Mouse (Mus musculus): ENCODE data around the gene Atp11a. TPM values are rescaled to one million over a fixed set of nuclear protein-coding genes. Genes with fewer than 3 reads are reported as not detected.
A peak's percentile ranks its signal among the peaks of the same experiment; 100 is the strongest.

The Atp11a gene
- total and polyA plus RNA-seq, 2 experiments from 2014 or later: 10.5 to 36.1 TPM

- H3K4me1 ChIP-seq (ENCODE audit: insufficient read depth): no peaks in the 10 kb centered on the region
- no peak overlapping the region for H3K27ac ChIP-seq (ENCODE audit: low read depth, low read length)
- no peak overlapping the region for H3K4me2 ChIP-seq (ENCODE audit: low read depth)
- no peak overlapping the region for H3K4me3 ChIP-seq (ENCODE audit: low read depth, low read length)
- no peak for DNase-seq
- no peaks in the 10 kb centered on the region for H3K9me3 ChIP-seq (ENCODE audit: low read length)
- 87% methylated on average over 13 of the region's 13 CpGs for WGBS
- no peak overlapping the region for H3K9ac ChIP-seq
- H3K36me3 ChIP-seq (ENCODE audit: insufficient read depth): no peaks in the 10 kb centered on the region
- no peak for ATAC-seq
- no peaks in the 10 kb centered on the region for H3K27me3 ChIP-seq (ENCODE audit: insufficient read depth, low read length)
- no peak for TF ChIP-seq CTCF (IDR thresholded peaks at IDR 0.05; ENCODE audit: low read depth)
Measured at GRCm38 (mm10) chr8:12903790-12904415, 147.1 kb downstream of the Atp11a start.

DNA sequence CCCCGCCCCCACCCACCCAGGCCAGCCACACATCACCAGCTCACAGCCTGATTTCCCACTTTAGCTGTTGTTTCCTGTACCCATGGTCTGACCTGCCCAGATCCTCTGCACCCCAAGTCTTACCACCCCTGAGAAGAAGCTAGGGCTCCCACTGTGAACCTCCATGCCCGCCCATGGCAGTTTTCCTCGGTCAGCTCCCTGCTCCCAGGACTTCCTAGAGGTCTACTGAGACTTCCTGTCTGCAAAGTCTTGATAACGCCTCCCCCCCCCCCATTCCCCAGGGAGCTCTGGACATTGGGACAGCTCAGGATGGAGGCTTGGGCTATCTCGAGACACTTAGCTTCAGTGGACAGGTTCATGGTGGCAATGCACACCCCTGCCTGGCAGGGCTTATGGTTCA lies 148.3 kb downstream of the Atp11a start:
- WGBS: 96% methylated on average over 5 of the region's 5 CpGs

DNA sequence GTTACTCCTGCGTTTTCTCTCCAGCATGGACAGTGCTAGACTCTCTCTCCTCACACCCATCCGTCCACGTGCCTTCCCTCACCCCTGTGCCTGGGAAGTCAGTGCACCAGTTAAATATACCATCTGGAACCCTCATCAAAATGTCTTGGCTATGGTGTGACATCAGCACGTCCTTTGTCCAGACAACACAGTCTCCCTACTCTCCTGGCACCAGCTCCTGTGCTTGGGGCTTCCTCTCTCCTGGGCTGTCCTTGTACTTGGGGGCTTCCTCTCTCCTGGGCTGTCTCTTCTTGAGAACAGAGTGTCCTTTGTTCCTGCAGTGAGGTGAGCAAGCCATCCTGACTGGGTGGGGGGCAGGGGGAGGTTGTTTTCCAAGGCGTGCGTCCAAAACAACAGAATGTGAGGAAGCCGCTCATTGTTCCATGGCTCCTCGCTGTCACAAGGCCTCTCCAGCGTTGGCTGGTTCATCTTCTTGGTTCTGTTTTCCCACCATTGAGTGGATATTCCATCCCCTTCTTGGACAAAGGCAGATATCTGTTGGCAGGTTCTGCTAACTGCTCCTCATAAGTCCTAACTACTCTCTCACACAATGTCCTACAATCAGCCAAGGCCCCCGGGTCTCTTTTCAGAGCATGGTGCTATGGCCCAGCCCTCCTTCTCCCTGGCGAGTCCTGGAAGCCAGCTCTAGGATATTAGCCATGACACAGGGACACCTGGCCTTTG lies 148.9 kb downstream of the Atp11a start:
- ATAC-seq: peak; percentile 16; the same call in 1 of the 2 replicates
- Histone ChIP-seq H3K4me1 (ENCODE audit: insufficient read depth) (no peaks in the 10 kb centered on the region), H3K9ac (no peak overlapping the region), H3K36me3 (ENCODE audit: insufficient read depth) (no peaks in the 10 kb centered on the region), H3K4me3 (ENCODE audit: low read depth, low read length) (no peak overlapping the region), H3K27ac (ENCODE audit: low read depth, low read length) (no peak overlapping the region), H3K9me3 (ENCODE audit: low read length) (no peaks in the 10 kb centered on the region), H3K4me2 (ENCODE audit: low read depth) (no peak overlapping the region), H3K27me3 (ENCODE audit: insufficient read depth, low read length) (no peaks in the 10 kb centered on the region)
- WGBS: 65% methylated on average over 11 of the region's 11 CpGs
- no peak for TF ChIP-seq CTCF (IDR thresholded peaks at IDR 0.05; ENCODE audit: low read depth)
- no peak for DNase-seq

More for the DNA sequence above, 148.3 kb downstream of the Atp11a start:
- no peaks in the 10 kb centered on the region for H3K36me3 ChIP-seq (ENCODE audit: insufficient read depth)
- H3K4me2 ChIP-seq (ENCODE audit: low read depth): no peak overlapping the region
- H3K4me1 ChIP-seq (ENCODE audit: insufficient read depth): no peaks in the 10 kb centered on the region
- no peak overlapping the region for H3K27ac ChIP-seq (ENCODE audit: low read depth, low read length)
- no peak for ATAC-seq
- H3K9me3 ChIP-seq (ENCODE audit: low read length): no peaks in the 10 kb centered on the region
- no peak overlapping the region for H3K4me3 ChIP-seq (ENCODE audit: low read depth, low read length)
- no peaks in the 10 kb centered on the region for H3K27me3 ChIP-seq (ENCODE audit: insufficient read depth, low read length)
- no peak for DNase-seq
- H3K9ac ChIP-seq: no peak overlapping the region
- TF ChIP-seq CTCF (IDR thresholded peaks at IDR 0.05; ENCODE audit: low read depth): no peak

DNA sequence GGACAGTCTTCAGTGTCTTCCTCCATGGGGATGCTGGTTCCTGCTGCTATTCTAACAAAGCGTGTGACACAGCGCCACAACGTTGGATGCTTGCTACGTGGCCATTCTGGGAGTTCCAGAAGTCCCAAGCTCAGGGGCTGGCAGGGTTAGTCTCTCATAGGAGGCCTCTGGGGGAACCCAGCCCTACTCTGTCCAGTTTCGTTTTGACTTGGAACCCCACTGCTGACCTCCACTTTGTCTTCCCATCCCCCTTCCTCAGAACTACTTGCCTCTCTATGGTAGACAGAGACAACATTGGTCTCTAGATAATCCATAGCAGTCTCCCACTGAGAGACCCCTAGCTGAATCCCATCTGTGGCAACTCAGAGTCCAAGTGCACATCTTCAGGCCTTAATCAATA lies 149.8 kb downstream of the Atp11a start:
- H3K4me1 ChIP-seq (ENCODE audit: insufficient read depth): no peaks in the 10 kb centered on the region
- DNase-seq (no peak), ATAC-seq (no peak)
- no peak overlapping the region for H3K27ac ChIP-seq (ENCODE audit: low read depth, low read length)
- no peaks in the 10 kb centered on the region for H3K36me3 ChIP-seq (ENCODE audit: insufficient read depth)
- WGBS: 75% methylated on average over 5 of the region's 5 CpGs
- no peaks in the 10 kb centered on the region for H3K9me3 ChIP-seq (ENCODE audit: low read length)
- no peak for TF ChIP-seq CTCF (IDR thresholded peaks at IDR 0.05; ENCODE audit: low read depth)
- no peak overlapping the region for H3K9ac ChIP-seq
- H3K4me2 ChIP-seq (ENCODE audit: low read depth): no peak overlapping the region
- H3K27me3 ChIP-seq (ENCODE audit: insufficient read depth, low read length): no peaks in the 10 kb centered on the region
- H3K4me3 ChIP-seq (ENCODE audit: low read depth, low read length): no peak overlapping the region

GRCm38 (mm10) chr8:12907730-12908129 lies 150.9 kb downstream of the Atp11a start:
- H3K9me3 ChIP-seq (ENCODE audit: low read length): no peaks in the 10 kb centered on the region

GRCm38 (mm10) chr8:12912011-12912410 lies 155.2 kb downstream of the Atp11a start:
- no peak overlapping the region for H3K9ac ChIP-seq
- H3K4me1 ChIP-seq (ENCODE audit: insufficient read depth): peaks cover 8% of the 10 kb centered on the region; the same call in 1 of the 2 replicates
- no peaks in the 10 kb centered on the region for H3K27me3 ChIP-seq (ENCODE audit: insufficient read depth, low read length)
- 18% methylated on average over 5 of the region's 5 CpGs for WGBS
- no peak overlapping the region for H3K4me2 ChIP-seq (ENCODE audit: low read depth)
- H3K36me3 ChIP-seq (ENCODE audit: insufficient read depth): no peaks in the 10 kb centered on the region
- no peak overlapping the region for H3K27ac ChIP-seq (ENCODE audit: low read depth, low read length)
- no peak for DNase-seq
- H3K4me3 ChIP-seq (ENCODE audit: low read depth, low read length): no peak overlapping the region
- no peak for ATAC-seq
- TF ChIP-seq CTCF (IDR thresholded peaks at IDR 0.05; ENCODE audit: low read depth): no peak
- H3K9me3 ChIP-seq (ENCODE audit: low read length): no peaks in the 10 kb centered on the region

More at GRCm38 (mm10) chr8:12907730-12908129, 150.9 kb downstream of the Atp11a start:
- Histone ChIP-seq H3K27ac (ENCODE audit: low read depth, low read length) (no peak overlapping the region), H3K4me3 (ENCODE audit: low read depth, low read length) (no peak overlapping the region), H3K4me2 (ENCODE audit: low read depth) (no peak overlapping the region), H3K36me3 (ENCODE audit: insufficient read depth) (no peaks in the 10 kb centered on the region), H3K9ac (no peak overlapping the region), H3K27me3 (ENCODE audit: insufficient read depth, low read length) (no peaks in the 10 kb centered on the region), H3K4me1 (ENCODE audit: insufficient read depth) (no peaks in the 10 kb centered on the region)
- WGBS: 80% methylated on average over 4 of the region's 4 CpGs
- no peak for ATAC-seq
- DNase-seq: no peak
- TF ChIP-seq CTCF (IDR thresholded peaks at IDR 0.05; ENCODE audit: low read depth): no peak
